ENCODE assay signal across 27 mouse cellular contexts in the genomic region with DNA sequence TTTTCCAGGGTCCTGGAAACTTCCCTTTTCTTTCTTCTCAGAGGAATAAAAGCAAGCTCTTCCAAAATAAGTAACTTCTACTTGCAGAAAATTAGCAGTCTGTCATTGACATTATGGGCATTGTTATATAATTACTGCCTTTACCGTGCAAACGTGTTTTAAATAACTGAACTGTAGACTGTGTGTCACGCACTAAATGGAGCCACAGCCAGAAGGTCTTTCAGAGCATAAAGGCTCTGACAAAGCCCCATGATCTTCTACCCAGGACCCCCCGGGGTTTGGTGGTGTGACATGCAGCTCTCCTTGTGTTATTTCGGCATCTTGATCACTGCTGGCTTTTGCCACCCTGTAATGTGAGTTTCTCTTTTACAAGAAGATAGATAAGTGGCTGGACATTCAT.
DNase-seq lines count a peak whose midpoint lies in the region; ATAC-seq lines count a peak whose summit lies in the region.
"Had no signal": no experiment of that assay in that cellular context is flagged by ENCODE, and none has a peak within 500 bp of the region (broad histone marks: within the 10 kb centered on the region; RNA-seq: fewer than 3 reads in every experiment).

No protein-coding gene starts in this region.

- 41% methylated on average over 5 of the region's 5 CpGs for WGBS in forebrain, embryonic 16.5 days
- 72% methylated on average over 5 of the region's 5 CpGs for WGBS in forebrain, embryonic 10.5 days

- H3K27ac ChIP-seq in forebrain, embryonic 16.5 days (ENCODE audit: low read length) = no peak overlapping the region
- H3K27ac ChIP-seq in forebrain, embryonic 10.5 days = no peak overlapping the region
- H3K27ac ChIP-seq: embryonic facial prominence, embryonic 12.5 days; embryonic facial prominence, embryonic 15.5 days; heart, adult 2 months; heart, embryonic 10.5 days; heart, embryonic 13.5 days; hindbrain, embryonic 14.5 days; hindbrain, postnatal 0 days had no signal

- ATAC-seq in forebrain, embryonic 16.5 days = peak; percentile 79
- ATAC-seq: activated CD4-positive, CD25-positive, alpha-beta regulatory T cell, adult 4 months; hindbrain, postnatal 0 days; inflammation-experienced regulatory T-cells, adult 6 months; intestine, embryonic 16.5 days had no signal

- no peak overlapping the region for H3K4me3 ChIP-seq in forebrain, embryonic 16.5 days (replicated peaks; ENCODE audit: low read length)
- H3K4me3 ChIP-seq in forebrain, embryonic 10.5 days = no peak overlapping the region
- H3K4me3 ChIP-seq: embryonic facial prominence, embryonic 12.5 days; embryonic facial prominence, embryonic 15.5 days; heart, adult 2 months; heart, embryonic 10.5 days; heart, embryonic 13.5 days had no signal

- peak; percentile 11 to 14 for DNase-seq in cerebellum, postnatal 10 days
- no peak for DNase-seq in cerebellum, adult 11-12 months
- no peak for DNase-seq in forebrain, embryonic 10.5 days (ENCODE audit: extremely low spot score, low spot score)
- DNase-seq in left cerebral cortex, adult 11 months (ENCODE audit: low spot score) = peak; percentile 5
- DNase-seq in left cerebral cortex, postnatal 36 days (ENCODE audit: low spot score in 2 of 2) = no peak
- DNase-seq in adrenal gland, postnatal 14 days = no peak
- DNase-seq: adrenal gland, adult 8-10 months; adrenal gland, postnatal 36 days; cerebellum, adult 18-20 months; cerebellum, adult 9-10 months; cerebellum, postnatal 25 days; gastrocnemius, postnatal 10 days; gastrocnemius, postnatal 36 days; heart, adult 2 months; heart, postnatal 14 days; heart, postnatal 4 days; kidney, adult 18-20 months had no signal

- no peak overlapping the region for H3K4me2 ChIP-seq in forebrain, embryonic 16.5 days (ENCODE audit: low read length)
- H3K4me2 ChIP-seq: embryonic facial prominence, embryonic 12.5 days; embryonic facial prominence, embryonic 15.5 days; heart, embryonic 13.5 days; hindbrain, embryonic 14.5 days had no signal

- no peaks in the 10 kb centered on the region for H3K36me3 ChIP-seq in forebrain, embryonic 16.5 days (ENCODE audit: control insufficient read depth, insufficient read depth)
- H3K36me3 ChIP-seq in forebrain, embryonic 10.5 days (replicated peaks) = no peaks in the 10 kb centered on the region
- H3K36me3 ChIP-seq: embryonic facial prominence, embryonic 12.5 days; embryonic facial prominence, embryonic 15.5 days; heart, embryonic 10.5 days; heart, embryonic 13.5 days had no signal

- peaks cover 2% of the 10 kb centered on the region; the same call in 1 of the 2 replicates for H3K4me1 ChIP-seq in forebrain, embryonic 16.5 days (replicated peaks; ENCODE audit: control insufficient read depth, insufficient read depth, low read length)
- H3K4me1 ChIP-seq in forebrain, embryonic 10.5 days = no peaks in the 10 kb centered on the region
- H3K4me1 ChIP-seq: embryonic facial prominence, embryonic 12.5 days; embryonic facial prominence, embryonic 15.5 days; heart, embryonic 10.5 days had no signal

- no peaks in the 10 kb centered on the region for H3K9me3 ChIP-seq in forebrain, embryonic 16.5 days (ENCODE audit: control insufficient read depth, low read length)
- no peaks in the 10 kb centered on the region for H3K9me3 ChIP-seq in forebrain, embryonic 10.5 days
- H3K9me3 ChIP-seq: embryonic facial prominence, embryonic 12.5 days; embryonic facial prominence, embryonic 15.5 days; heart, embryonic 10.5 days; heart, embryonic 13.5 days had no signal

- no peaks in the 10 kb centered on the region for H3K27me3 ChIP-seq in forebrain, embryonic 16.5 days (replicated peaks; ENCODE audit: control insufficient read depth, insufficient read depth, low read length)
- no peaks in the 10 kb centered on the region for H3K27me3 ChIP-seq in forebrain, embryonic 10.5 days (ENCODE audit: poor library complexity, severe bottlenecking)
- H3K27me3 ChIP-seq: embryonic facial prominence, embryonic 12.5 days; embryonic facial prominence, embryonic 15.5 days had no signal

- intact Hi-C loops in left cerebral cortex, postnatal 36 days (cut with DNase I) = no loop called here

- H3K9ac ChIP-seq in forebrain, embryonic 16.5 days (replicated peaks; ENCODE audit: low read depth, low read length) = no peak overlapping the region
- H3K9ac ChIP-seq: embryonic facial prominence, embryonic 12.5 days; embryonic facial prominence, embryonic 15.5 days; heart, embryonic 13.5 days; hindbrain, embryonic 14.5 days had no signal

Comparison
In these comparisons a context has a peak if more than half of its experiments do, and no peak if none do; other contexts are left out.
1. DNase-seq: peak in cerebellum, postnatal 10 days (2 of 2) and left cerebral cortex, adult 11 months (single experiment); none in cerebellum, adult 11-12 months (single experiment), forebrain, embryonic 10.5 days (single experiment), left cerebral cortex, postnatal 36 days (0 of 2) and adrenal gland, postnatal 14 days (single experiment).